Mouse (Mus musculus): ENCODE measurements around the gene Matn4. TPM values are rescaled to one million over a fixed set of nuclear protein-coding genes. Genes with fewer than 3 reads are reported as not detected.
"Not testable (repeated sequence)": the region's sequence is repeated elsewhere in the genome, so short reads cannot be mapped to it uniquely, and the experiment has no call there.

Gene Matn4
- total RNA-seq, 2 experiments from 2014 or later, result 1.2 to 1.5 TPM

DNA sequence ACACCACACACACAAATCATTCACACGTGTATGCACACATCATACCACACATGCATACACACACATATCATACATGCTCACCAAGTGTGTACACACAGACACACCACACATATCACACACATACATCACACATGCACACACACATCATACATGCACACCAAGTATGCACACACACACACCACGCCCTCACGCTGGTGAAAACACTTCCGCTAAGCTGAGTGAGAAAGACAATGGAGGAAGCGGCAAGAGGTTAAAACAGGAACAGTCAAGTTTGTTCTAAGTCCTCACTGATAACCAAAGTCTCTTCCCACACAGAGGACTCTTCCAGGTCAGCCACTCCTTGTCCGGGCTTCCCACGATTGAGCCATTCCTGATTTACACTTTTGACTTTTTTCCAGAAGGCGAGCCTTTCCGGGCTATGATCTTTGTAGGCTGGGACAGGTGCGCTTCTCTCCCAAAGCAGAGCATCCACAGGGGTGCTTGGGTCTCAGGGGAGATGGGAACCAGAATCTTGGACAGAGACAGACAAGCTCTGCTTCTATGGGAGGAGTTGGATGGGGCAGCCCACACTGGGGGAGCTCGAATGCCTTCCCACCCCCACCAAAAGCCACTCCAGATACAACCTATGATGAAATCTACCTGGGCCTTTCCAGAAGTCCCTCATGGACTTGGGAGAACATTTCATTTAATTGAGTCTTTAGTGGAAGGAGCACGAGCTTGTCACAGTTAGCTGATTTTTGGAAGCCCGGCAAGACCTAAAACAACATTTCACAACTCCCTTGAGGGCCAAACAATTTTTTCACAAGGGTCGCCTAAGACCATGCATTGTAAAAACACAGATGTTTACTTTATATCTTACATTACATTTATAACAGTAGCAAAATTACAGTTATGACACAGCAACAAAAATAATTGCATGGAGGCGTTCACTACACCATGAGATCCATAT is 27.2 kb downstream of the Matn4 start:
- intact Hi-C loops (cut with DNase I), result no loop called here
- DNase-seq, result no peak

DNA sequence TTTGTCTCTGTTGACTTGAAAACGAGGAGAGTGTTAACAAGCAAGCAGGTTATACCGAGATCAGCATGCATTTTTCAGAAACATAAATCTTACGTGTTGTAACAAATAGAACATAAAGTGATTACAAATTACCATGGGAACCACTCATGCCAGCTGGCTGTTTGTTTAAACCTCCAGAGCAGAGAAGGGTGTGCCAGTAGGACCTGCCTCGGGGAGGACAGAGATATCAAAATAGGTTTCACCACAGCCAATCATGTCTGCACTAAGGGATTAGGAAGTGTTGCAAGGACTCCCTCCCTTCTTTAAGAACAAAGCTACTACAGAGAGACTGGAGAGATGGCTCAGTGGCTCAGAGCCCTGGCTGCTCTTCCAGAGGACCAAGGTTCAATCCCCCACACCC is 31.8 kb downstream of the Matn4 start:
- no peak for DNase-seq

DNA sequence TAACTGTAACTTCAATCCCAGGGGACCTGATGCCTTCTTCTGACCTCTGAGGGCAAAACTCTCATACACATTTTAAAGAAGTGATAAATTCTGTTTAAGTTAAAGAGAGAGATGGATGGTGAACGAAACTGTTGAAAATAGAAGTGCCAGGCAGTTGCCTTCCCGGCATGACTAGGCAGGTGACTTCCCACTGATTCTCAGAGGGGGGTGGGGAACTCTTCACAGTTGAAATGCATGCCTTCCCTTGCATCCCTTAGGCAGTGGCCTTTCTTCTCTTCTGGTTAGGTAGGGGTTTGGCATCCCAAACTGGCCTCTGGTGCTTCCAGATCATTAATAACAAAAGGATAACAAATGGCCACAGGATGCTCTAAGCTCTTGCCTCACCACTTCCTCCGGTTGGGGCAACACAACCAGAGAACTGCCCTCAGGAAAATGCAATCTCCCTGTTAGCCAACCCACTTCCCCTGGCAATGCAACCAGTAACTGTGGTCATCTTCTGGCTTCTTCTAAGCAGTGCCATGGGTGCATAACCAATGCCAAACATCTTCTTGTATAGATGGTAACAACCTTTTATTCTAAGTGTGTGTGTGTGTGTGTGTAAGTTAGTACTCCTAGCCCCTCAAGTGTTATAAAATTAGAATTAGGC is 32.4 kb downstream of the Matn4 start:
- DNase-seq, result no peak
- intact Hi-C loops (cut with DNase I), result no loop called here

More for the DNA sequence above, 31.8 kb downstream of the Matn4 start:
- intact Hi-C loops (cut with DNase I), result no loop called here

DNA sequence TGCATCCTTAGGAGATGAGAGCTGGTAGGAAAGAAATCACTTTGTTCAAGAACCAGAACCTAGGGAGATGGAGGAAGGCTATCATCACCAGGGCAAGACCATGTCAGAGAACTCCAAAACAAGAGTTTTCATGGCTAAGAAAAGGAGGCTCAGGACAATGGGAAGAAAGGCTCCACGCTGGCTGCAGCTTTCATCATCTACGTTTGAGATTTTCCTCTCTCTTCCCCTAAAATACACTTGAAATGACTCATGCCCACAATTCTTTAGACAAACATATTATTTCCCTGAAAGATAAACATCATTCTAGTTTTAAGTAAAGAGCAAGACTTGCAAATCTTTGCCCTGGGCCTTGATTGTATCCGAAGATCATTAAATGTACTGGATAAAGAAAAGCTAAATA is 33.6 kb downstream of the Matn4 start:
- intact Hi-C loops (cut with DNase I), result no loop called here
- no peak for DNase-seq

DNA sequence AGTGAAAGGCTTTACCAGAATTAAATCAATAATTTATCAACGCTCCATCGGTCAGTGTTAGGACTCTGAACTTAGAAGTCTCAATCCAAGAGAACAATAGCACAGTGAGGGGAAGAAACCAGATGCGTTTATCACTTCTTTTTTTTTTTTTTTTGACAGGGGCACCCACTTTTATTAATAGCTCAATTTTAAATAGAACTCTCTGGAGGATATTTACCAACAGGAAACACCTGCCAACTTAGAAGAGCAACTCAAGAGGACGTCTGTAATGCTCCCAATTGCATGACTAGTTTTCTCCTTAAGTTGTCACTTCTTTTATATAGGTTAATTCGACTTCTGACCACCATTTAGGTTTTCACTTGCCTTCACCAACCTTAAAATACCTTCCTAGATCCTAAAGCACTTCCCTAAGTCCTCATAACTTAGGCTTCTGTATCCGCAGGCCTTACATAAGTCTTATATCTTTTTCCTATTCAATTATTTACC is 36.3 kb downstream of the Matn4 start:
- DNase-seq, result no peak

DNA sequence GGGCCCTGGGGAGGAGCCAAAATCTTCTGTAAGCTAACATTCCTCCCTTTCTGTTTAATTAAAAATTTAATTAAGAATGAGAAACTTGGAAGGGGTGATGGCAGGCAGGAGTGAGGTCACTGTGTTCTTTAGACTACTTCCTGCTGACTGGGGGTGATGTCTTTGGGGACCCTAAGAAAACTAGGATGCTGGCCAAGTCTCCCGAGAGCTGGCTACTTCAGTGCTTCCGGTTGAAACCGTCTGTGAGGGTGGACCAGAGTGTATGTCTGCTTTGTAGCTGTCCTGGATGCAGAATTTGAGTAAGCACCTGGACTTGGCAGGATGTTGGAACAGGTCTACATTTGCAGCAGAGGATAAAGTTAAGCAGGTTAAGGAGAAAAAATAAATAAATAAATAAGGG is 38.0 kb downstream of the Matn4 start:
- intact Hi-C loops (cut with DNase I), result no loop called here
- peak in 1 of 2 experiments; percentile 10 for DNase-seq

More for the DNA sequence above, 36.3 kb downstream of the Matn4 start:
- intact Hi-C loops (cut with DNase I), result no loop called here

GRCm38 (mm10) chr2:164360974-164361657 is 43.8 kb downstream of the Matn4 start:
- DNase-seq, result no peak
- intact Hi-C loops (cut with DNase I), result no loop called here

- DNase-seq, result no peak
- intact Hi-C loops (cut with DNase I), result no loop called here
These were observed 45.3 kb downstream of the Matn4 start for GRCm38 (mm10) chr2:164359668-164360067.

- intact Hi-C loops (cut with DNase I), result no loop called here
- no peak for DNase-seq
These were observed 45.9 kb downstream of the Matn4 start for GRCm38 (mm10) chr2:164359031-164359430.

DNA sequence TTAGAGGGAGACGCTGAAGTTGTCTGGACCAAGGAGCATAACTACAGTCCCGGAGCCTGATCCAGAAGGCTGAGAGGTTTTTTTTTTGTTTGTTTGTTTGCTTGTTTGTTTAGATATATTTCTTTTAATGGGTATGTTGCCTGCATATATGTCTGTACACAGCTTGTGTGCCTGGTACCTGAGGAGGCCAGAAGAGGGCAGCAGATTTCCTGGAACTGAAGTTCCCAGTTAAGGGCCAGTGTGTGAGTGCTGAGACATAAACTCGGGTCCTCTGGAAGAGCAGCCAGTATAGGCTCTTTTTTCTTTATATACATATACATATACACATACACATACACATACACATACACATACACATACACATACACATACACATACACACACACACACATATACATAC is 46.6 kb downstream of the Matn4 start:
- no peak for DNase-seq
- intact Hi-C loops (cut with DNase I), result no loop called here

DNA sequence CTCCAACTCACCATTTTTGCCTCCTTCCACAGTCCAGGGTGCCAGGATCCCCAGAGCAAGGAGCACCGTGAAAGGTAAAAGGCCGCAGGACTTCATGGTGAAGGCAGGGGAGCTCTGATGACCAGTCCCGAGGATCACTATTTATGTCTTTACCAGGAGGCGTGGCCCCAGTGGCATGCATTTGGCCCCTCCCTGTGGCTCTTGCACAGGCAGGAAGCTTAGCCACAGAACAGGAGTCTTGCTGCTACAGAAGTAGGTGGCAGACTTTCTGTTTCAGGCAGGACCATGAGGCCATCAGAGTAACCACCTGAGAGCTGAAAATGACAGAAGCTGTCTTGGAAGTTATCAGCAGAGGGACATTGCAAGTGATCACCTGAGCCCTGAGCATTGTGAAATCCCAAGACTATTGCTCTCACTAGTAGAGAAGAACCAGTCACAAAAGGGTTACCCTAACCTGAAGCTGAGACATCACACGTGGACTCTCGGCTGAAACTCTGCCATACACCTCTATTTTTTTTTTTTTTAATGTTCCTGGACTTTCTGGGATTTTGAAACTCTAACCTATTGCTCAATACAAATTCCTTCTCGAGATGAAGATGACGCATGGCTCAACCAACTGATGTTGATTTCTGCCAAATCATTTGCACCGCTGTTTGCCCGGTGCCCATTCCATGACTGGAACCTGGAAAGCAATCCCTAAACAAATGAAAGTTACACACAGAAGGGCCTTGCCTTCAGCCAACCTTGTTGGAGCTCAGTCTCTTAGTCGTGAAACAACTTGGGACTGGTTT is 48.6 kb downstream of the Matn4 start:
- no peak for DNase-seq
- intact Hi-C loops (cut with DNase I), result no loop called here

DNA sequence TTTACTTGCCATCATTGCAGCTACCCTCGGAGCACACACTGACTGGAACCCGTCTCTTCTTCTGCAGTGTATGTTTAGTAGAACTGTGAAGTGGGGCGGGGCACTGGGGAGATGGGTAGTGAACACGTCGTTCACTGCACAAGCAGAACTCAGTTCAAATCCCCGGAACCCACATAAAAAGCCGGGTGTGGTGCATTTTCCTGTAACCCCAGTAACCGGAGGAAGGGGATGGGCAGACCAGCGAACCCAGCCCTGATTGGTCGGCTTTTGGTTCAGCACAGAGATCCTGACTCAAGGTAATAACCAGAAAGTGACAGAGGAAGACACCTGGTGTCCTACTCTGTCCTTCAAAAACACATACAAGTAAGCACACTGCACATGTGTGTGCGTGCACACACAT is 51.6 kb downstream of the Matn4 start:
- no peak for DNase-seq
- intact Hi-C loops (cut with DNase I), result no loop called here

DNA sequence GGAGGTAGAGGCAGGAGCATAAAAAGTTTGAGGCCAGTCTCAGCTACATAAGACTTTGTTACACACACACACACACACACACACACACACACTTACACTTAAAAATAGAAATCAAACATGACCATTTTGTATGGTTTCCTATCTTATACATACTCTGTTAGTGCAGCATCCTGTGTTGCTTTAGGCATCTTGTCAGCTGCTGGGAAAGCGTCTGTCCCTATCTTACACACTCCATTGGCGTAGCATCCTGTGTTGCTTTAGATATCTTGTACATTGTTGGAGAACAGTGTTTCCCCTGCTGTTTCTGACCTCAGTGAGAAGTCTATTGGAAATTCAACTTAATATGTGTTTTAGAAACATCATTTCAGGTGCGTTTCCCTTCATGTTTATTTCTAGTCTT is 52.3 kb downstream of the Matn4 start:
- intact Hi-C loops (cut with DNase I), result no loop called here
- DNase-seq, result no peak

DNA sequence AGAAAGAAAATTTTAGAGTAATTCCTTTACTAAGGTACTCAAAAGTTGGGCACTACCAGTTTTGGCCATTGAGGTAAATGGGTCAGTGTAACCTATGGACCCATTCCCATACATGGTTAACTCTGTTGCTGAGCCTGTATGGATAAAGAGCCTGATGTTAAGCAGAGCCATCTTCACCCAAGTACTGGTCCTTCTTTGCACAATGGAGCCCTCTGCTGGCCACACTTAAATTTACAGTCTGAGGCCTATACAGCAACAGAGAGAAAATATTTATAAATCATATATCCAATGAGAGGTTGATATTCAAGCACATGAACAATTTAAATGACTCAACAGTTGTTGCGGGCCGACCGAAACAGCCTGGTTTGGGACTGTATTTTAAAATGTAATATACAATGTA is 56.0 kb downstream of the Matn4 start:
- intact Hi-C loops (cut with DNase I), result loop anchor here (5.0 kb wide), 1 partner anchor 247 kb away; no protein-coding TSS in a partner anchor
- DNase-seq, result peak in 1 of 2 experiments; percentile 40

DNA sequence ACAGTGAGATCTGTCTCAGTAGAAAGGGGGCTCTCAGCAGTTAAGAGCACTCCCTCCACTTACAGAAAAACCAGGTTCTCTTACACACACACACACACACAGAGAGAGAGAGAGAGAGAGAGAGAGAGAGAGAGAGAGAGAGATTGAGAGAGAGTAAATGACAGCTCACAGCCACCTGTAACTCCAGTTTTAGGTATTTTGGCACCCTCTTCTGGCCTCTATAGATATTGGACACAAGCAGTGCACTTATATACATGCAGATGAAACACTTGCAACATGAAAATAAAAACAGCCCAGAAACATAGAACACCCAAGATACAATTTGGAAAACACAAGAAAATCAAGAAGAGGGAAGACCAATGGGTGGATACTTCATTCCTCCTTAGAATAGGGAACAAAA is 57.3 kb downstream of the Matn4 start:
- intact Hi-C loops (cut with DNase I), result loop anchor here (5.0 kb wide), 1 partner anchor 245 kb away; no protein-coding TSS in a partner anchor
- not testable (repeated sequence) for DNase-seq

DNA sequence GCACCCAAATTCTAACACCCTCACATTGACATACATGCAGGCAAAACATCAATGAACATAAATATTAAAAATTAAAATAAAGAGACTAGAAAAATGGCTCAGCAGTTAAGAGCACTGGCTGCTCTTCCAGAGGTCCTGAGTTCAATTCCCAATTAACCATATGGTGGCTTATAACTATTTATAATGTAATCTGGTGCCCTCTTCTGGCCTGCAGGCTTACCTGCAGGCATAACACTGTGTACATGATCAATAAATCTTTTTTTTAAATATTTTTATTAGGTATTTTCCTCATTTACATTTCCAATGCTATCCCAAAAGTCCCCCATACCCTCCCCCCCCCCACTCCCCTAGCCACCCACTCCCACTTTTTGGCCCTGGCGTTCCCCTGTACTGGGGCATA is 61.2 kb downstream of the Matn4 start:
- intact Hi-C loops (cut with DNase I), result not testable (repeated sequence)

More for the DNA sequence above, 61.2 kb downstream of the Matn4 start:
- DNase-seq, result not testable (repeated sequence)
